Mouse (Mus musculus): ENCODE measurements around the gene Gigyf2. TPM values are rescaled to one million over a fixed set of nuclear protein-coding genes. Genes with fewer than 3 reads are reported as not detected.
A peak's percentile ranks its signal among the peaks of the same experiment; 100 is the strongest.

Gigyf2 gene
- polyA plus RNA-seq, 1 experiment from 2014 or later = 107 TPM

GRCm38 (mm10) chr1:87315894-87316293 lies 10.9 kb upstream of the Gigyf2 start:
- in situ Hi-C loops (cut with MboI; ENCODE audit: low pct_unique_long_range_greater_than_20kb) = no loop called here
- ChIA-PET POLR2A (interaction anchor here (0.9 kb wide), 1 partner anchor 24 kb away, joined by 3 read pairs; no protein-coding TSS in a partner anchor), CTCF (interaction anchor here (1.6 to 1.8 kb wide), 3 partner anchors 9 to 17 kb away, joined by 5 to 7 read pairs (median 5); no protein-coding TSS in a partner anchor)
- no peak for TF ChIP-seq CTCF (IDR thresholded peaks at IDR 0.05)
- ATAC-seq (peak; percentile 90), DNase-seq (ENCODE audit: low read depth, low spot score) (peak; percentile 80)
- H3K27me3 ChIP-seq = no peaks in the 10 kb centered on the region

- in situ Hi-C loops (cut with MboI; ENCODE audit: low pct_unique_long_range_greater_than_20kb) = no loop called here
- CTCF ChIA-PET = interaction anchor here (0.9 to 1.8 kb wide), 3 partner anchors 8 to 22 kb away, joined by 5 to 7 read pairs (median 5); no protein-coding TSS in a partner anchor
- POLR2A ChIA-PET = interaction anchor here (0.7 to 0.9 kb wide), 2 partner anchors 25 to 34 kb away, joined by 3 read pairs; no protein-coding TSS in a partner anchor
- ATAC-seq (peak; percentile 62), DNase-seq (ENCODE audit: low read depth, low spot score) (peak; percentile 80)
- H3K27me3 ChIP-seq = no peaks in the 10 kb centered on the region
- TF ChIP-seq CTCF (IDR thresholded peaks at IDR 0.05) = no peak
These were observed 10.1 kb upstream of the Gigyf2 start for GRCm38 (mm10) chr1:87316672-87317071.

GRCm38 (mm10) chr1:87321071-87321470 lies 5.7 kb upstream of the Gigyf2 start:
- in situ Hi-C loops (cut with MboI; ENCODE audit: low pct_unique_long_range_greater_than_20kb) = no loop called here
- ChIA-PET POLR2A (no interaction called here), CTCF (interaction anchor here (1.1 kb wide), 1 partner anchor 19 kb away, joined by 3 read pairs; no protein-coding TSS in a partner anchor)
- H3K27me3 ChIP-seq = no peaks in the 10 kb centered on the region
- ATAC-seq (no peak), DNase-seq (ENCODE audit: low read depth, low spot score) (no peak)
- no peak for TF ChIP-seq CTCF (IDR thresholded peaks at IDR 0.05)

- POLR2A ChIA-PET = no interaction called here
- ATAC-seq = no peak
These were observed 4.0 kb upstream of the Gigyf2 start for GRCm38 (mm10) chr1:87322778-87323177.

GRCm38 (mm10) chr1:87324649-87325048 lies 2.1 kb upstream of the Gigyf2 start:
- TF ChIP-seq CTCF (IDR thresholded peaks at IDR 0.05) = no peak
- ATAC-seq (no peak), DNase-seq (ENCODE audit: low read depth, low spot score) (no peak)
- CTCF ChIA-PET = interaction anchor here (2.0 kb wide), 1 partner anchor 8 kb away, joined by 7 read pairs; no protein-coding TSS in a partner anchor
- no peaks in the 10 kb centered on the region for H3K27me3 ChIP-seq
- in situ Hi-C loops (cut with MboI; ENCODE audit: low pct_unique_long_range_greater_than_20kb) = no loop called here
- POLR2A ChIA-PET = no interaction called here

More at GRCm38 (mm10) chr1:87322778-87323177, 4.0 kb upstream of the Gigyf2 start:
- no peak for DNase-seq (ENCODE audit: low read depth, low spot score)
- CTCF ChIA-PET = no interaction called here
- in situ Hi-C loops (cut with MboI; ENCODE audit: low pct_unique_long_range_greater_than_20kb) = no loop called here
- H3K27me3 ChIP-seq = no peaks in the 10 kb centered on the region
- TF ChIP-seq CTCF (IDR thresholded peaks at IDR 0.05) = no peak

- ChIA-PET POLR2A (interaction anchor here (0.6 to 1.6 kb wide), 3 partner anchors 12 to 329 kb away, joined by 3 to 7 read pairs (median 4); no protein-coding TSS in a partner anchor), CTCF (no interaction called here)
- TF ChIP-seq CTCF (IDR thresholded peaks at IDR 0.05) = peak; percentile 77
- no peaks in the 10 kb centered on the region for H3K27me3 ChIP-seq
- in situ Hi-C loops (cut with MboI; ENCODE audit: low pct_unique_long_range_greater_than_20kb) = no loop called here
- DNase-seq (ENCODE audit: low read depth, low spot score) (no peak), ATAC-seq (peak; percentile 77)
These were observed 515 bp downstream of the Gigyf2 start for GRCm38 (mm10) chr1:87327165-87327861.

GRCm38 (mm10) chr1:87331774-87332173 lies 5.0 kb downstream of the Gigyf2 start:
- POLR2A ChIA-PET = no interaction called here
- ATAC-seq (no peak), DNase-seq (ENCODE audit: low read depth, low spot score) (no peak)
- no peaks in the 10 kb centered on the region for H3K27me3 ChIP-seq
- CTCF ChIA-PET = no interaction called here
- in situ Hi-C loops (cut with MboI; ENCODE audit: low pct_unique_long_range_greater_than_20kb) = no loop called here
- no peak for TF ChIP-seq CTCF (IDR thresholded peaks at IDR 0.05)

- ATAC-seq (no peak), DNase-seq (ENCODE audit: low read depth, low spot score) (no peak)
- H3K27me3 ChIP-seq = no peaks in the 10 kb centered on the region
- ChIA-PET CTCF (no interaction called here), POLR2A (no interaction called here)
- in situ Hi-C loops (cut with MboI; ENCODE audit: low pct_unique_long_range_greater_than_20kb) = no loop called here
- no peak for TF ChIP-seq CTCF (IDR thresholded peaks at IDR 0.05)
These were observed 23.8 kb downstream of the Gigyf2 start for GRCm38 (mm10) chr1:87350576-87350975.

- in situ Hi-C loops (cut with MboI; ENCODE audit: low pct_unique_long_range_greater_than_20kb) = no loop called here
- no peak for TF ChIP-seq CTCF (IDR thresholded peaks at IDR 0.05)
- ATAC-seq = no peak
- H3K27me3 ChIP-seq = no peaks in the 10 kb centered on the region
- ChIA-PET POLR2A (no interaction called here), CTCF (interaction anchor here (0.8 to 1.4 kb wide), 4 partner anchors 15 to 143 kb away, joined by 3 to 4 read pairs (median 3); no protein-coding TSS in a partner anchor)
- no peak for DNase-seq (ENCODE audit: low read depth, low spot score)
These were observed 33.5 kb downstream of the Gigyf2 start for GRCm38 (mm10) chr1:87360276-87360675.

GRCm38 (mm10) chr1:87378024-87378560 lies 51.3 kb downstream of the Gigyf2 start:
- ChIA-PET CTCF (interaction anchor here (0.8 kb wide), 1 partner anchor 88 kb away, joined by 3 read pairs; no protein-coding TSS in a partner anchor), POLR2A (interaction anchor here (0.8 kb wide), 1 partner anchor 9 kb away, joined by 3 read pairs; no protein-coding TSS in a partner anchor)
- TF ChIP-seq CTCF (IDR thresholded peaks at IDR 0.05) = no peak
- ATAC-seq (no peak), DNase-seq (ENCODE audit: low read depth, low spot score) (peak; percentile 37)
- in situ Hi-C loops (cut with MboI; ENCODE audit: low pct_unique_long_range_greater_than_20kb) = no loop called here
- H3K27me3 ChIP-seq = no peaks in the 10 kb centered on the region

- CTCF ChIA-PET = interaction anchor here (1.0 kb wide), 1 partner anchor 59 kb away, joined by 3 read pairs; no protein-coding TSS in a partner anchor
- no peak for DNase-seq (ENCODE audit: low read depth, low spot score)
- no peak for ATAC-seq
- no peaks in the 10 kb centered on the region for H3K27me3 ChIP-seq
- in situ Hi-C loops (cut with MboI; ENCODE audit: low pct_unique_long_range_greater_than_20kb) = no loop called here
- POLR2A ChIA-PET = no interaction called here
- TF ChIP-seq CTCF (IDR thresholded peaks at IDR 0.05) = peak; percentile 44
These were observed 53.1 kb downstream of the Gigyf2 start for GRCm38 (mm10) chr1:87379919-87380318.
